Mouse (Mus musculus): ENCODE results near the gene Olah. TPM values are rescaled to one million over a fixed set of nuclear protein-coding genes. Genes with fewer than 3 reads are reported as not detected.
"Not testable (repeated sequence)": the region's sequence is repeated elsewhere in the genome, so short reads cannot be mapped to it uniquely, and the experiment has no call there.

Olah gene
- polyA plus RNA-seq (2016; fragmentation: Nextera tagmentation; extraction: Ambion mirVana), result not detected in 2 replicates

DNA sequence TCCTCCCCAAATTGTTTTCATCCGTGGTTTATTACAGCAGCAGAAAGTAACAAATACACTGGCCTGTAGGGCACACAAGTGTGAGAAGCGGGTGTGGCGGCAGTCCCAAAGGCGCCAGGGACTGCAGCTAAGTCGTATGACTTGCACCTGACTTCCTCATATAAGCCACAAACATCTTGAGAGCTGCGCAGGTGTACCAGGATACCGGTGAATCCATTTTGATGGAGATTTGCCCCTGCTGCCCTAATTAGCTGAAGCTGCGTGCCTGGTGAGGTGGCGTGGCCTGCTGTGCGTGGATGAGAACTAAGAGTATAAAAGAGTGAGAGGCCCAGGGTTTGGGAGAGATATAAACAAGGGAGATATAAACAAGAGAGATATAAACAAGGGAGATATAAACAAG, at the start of gene Olah:
Olah (minus strand) TSS at position 101 of the 400 bp plus-strand sequence.
- 71% methylated on average over 10 of the region's 10 CpGs for WGBS
- not testable (repeated sequence) for H3K36me3 ChIP-seq; ATAC-seq (ENCODE audit: low FRiP score, low read depth); H3K27me3 ChIP-seq (replicated peaks); H3K4me1 ChIP-seq; H3K27ac ChIP-seq; H3K4me2 ChIP-seq (replicated peaks); H3K9ac ChIP-seq; H3K4me3 ChIP-seq; H3K9me3 ChIP-seq

DNA sequence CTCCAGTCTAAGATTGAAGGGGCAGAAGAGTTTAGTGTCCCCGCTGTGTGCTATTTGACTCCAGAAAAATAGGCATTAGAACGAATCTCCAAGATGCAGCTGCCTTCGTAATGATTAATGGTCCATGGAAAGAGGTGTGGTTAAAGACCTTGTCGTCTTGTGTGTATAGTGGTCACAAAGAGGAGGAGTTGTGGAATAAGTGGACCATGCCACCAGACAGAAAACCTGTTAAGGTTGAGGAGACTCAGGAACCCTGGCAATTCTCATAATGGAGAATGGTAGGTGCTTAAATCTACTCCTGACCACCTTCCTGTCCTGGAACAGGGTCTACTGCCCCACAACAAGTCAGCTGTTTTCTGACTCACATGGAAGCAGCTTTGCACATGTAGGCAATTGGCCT, 49.0 kb upstream of the Olah start:
- no peaks in the 10 kb centered on the region for H3K27me3 ChIP-seq (replicated peaks)
- no peak for ATAC-seq (ENCODE audit: low FRiP score, low read depth)
- 77% methylated on average over 4 of the region's 4 CpGs for WGBS
- H3K4me2 ChIP-seq (replicated peaks), result no peak overlapping the region
- no peak overlapping the region for H3K9ac ChIP-seq
- no peak overlapping the region for H3K27ac ChIP-seq
- H3K4me3 ChIP-seq, result no peak overlapping the region
- no peaks in the 10 kb centered on the region for H3K4me1 ChIP-seq
- H3K9me3 ChIP-seq, result no peaks in the 10 kb centered on the region
- H3K36me3 ChIP-seq, result peaks cover 32% of the 10 kb centered on the region

DNA sequence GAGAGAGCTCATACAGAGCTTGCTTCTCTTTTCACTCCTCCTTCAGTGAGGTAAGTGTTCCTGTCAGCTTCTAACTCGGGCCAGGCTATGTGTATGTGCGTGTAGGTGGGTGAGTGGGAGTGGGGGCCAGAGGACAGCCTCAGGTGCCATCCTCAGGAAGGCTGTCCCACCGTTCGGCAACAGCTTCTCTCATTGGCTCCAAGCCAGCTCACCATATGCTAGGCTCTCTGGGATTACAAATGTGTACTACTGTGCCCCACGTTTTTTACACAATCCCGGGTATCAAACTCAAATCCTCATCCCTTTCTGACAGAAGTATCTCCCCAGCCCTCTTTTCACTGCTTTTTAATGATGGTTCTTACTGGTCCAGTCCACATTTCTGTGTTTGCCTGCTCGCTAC, 47.2 kb upstream of the Olah start:
- no peaks in the 10 kb centered on the region for H3K9me3 ChIP-seq
- WGBS, result 81% methylated on average over 7 of the region's 7 CpGs
- no peaks in the 10 kb centered on the region for H3K27me3 ChIP-seq (replicated peaks)
- H3K4me2 ChIP-seq (replicated peaks), result no peak overlapping the region
- no peaks in the 10 kb centered on the region for H3K4me1 ChIP-seq
- no peak overlapping the region for H3K9ac ChIP-seq
- no peak overlapping the region for H3K27ac ChIP-seq
- peaks cover 25% of the 10 kb centered on the region for H3K36me3 ChIP-seq
- H3K4me3 ChIP-seq, result no peak overlapping the region
- ATAC-seq (ENCODE audit: low FRiP score, low read depth), result no peak

DNA sequence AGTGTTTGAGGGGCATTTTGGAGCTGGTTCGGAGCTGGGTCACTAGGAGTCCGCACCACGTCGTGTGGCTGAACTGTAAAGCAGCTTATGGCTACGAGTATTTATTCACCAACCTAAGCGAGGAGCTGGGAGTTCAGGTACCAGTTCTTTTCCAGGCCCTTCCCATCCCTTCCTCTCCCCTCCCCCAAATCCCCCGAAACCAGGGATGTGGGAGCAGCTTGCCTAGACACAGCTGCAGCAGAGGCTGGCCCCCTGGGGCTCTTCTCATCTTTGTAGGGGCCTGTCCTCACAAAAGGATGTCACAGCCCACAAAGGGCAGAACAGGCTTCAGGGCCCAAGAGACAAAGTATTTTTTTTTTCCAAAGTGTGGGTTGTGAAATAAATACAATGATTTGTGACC, 40.9 kb upstream of the Olah start:
- no peaks in the 10 kb centered on the region for H3K4me1 ChIP-seq
- H3K9ac ChIP-seq, result no peak overlapping the region
- H3K9me3 ChIP-seq, result no peaks in the 10 kb centered on the region
- no peaks in the 10 kb centered on the region for H3K27me3 ChIP-seq (replicated peaks)
- no peak overlapping the region for H3K4me3 ChIP-seq
- ATAC-seq (ENCODE audit: low FRiP score, low read depth), result no peak
- H3K27ac ChIP-seq, result no peak overlapping the region
- WGBS, result 51% methylated on average over 7 of the region's 7 CpGs
- no peak overlapping the region for H3K4me2 ChIP-seq (replicated peaks)
- peaks cover 21% of the 10 kb centered on the region; the same call in 1 of the 2 replicates for H3K36me3 ChIP-seq

DNA sequence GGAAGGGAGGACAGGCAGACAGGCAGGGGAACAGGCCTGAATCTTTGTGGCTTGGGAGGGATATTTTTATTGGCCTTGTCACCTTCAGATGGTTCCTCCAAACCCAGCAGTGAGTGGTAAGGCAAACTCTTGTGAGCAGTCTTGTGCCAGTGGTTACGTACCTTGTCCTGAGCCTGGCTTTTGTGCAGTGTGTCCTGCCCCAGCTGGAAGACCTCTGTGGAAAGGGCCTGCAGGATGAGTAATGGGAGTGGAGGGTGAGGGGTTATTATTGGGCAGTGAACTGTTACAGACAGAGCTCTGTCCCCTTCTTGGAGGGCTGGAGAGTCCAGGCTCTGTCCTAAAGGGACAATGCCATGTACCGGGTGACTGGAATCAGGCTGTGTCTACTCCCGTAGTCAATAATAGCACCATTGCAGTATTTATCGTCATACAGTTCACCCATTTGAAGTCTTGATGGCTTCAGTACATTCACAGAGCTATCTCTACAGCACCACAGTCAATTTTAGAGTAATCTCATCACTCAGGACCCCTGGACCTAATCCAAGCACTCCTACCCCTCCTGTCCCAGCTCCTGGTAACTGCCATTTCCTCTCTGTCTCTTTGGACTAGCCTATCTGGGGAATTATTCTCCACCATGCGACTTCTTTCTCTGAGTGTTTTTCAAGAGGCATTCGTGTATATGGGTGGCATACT, 38.5 kb upstream of the Olah start:
- Histone ChIP-seq H3K9me3 (no peaks in the 10 kb centered on the region), H3K27me3 (replicated peaks) (no peaks in the 10 kb centered on the region), H3K4me3 (no peak overlapping the region), H3K9ac (no peak overlapping the region), H3K36me3 (peaks cover 9% of the 10 kb centered on the region; the same call in 1 of the 2 replicates), H3K27ac (no peak overlapping the region), H3K4me2 (replicated peaks) (no peak overlapping the region), H3K4me1 (no peaks in the 10 kb centered on the region)
- ATAC-seq (ENCODE audit: low FRiP score, low read depth), result no peak
- WGBS, result 84% methylated on average over 6 of the region's 6 CpGs

DNA sequence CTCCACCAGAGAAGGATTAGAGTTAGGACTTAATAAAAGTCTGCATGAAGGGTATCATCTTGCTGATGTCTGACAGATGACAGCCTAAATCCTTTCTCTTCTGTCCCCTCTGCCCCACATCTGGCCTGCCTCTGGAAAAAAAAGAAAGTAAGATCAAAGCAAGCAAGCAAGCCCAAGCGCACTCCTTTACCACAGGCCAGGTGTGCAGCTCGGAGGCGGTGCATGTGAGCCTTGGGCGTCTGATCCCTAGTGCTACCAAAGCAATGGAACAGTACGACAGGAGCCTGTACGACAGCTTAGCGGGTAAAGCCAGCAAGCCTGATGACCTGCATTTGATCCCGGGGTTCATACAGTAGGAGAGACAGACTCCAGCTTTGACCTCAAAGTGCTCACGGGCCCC, 33.9 kb upstream of the Olah start:
- no peak overlapping the region for H3K4me3 ChIP-seq
- no peak for ATAC-seq (ENCODE audit: low FRiP score, low read depth)
- H3K27me3 ChIP-seq (replicated peaks), result no peaks in the 10 kb centered on the region
- H3K36me3 ChIP-seq, result peaks cover 8% of the 10 kb centered on the region; the same call in 1 of the 2 replicates
- no peaks in the 10 kb centered on the region for H3K4me1 ChIP-seq
- H3K9ac ChIP-seq, result no peak overlapping the region
- H3K4me2 ChIP-seq (replicated peaks), result no peak overlapping the region
- no peaks in the 10 kb centered on the region for H3K9me3 ChIP-seq
- no peak overlapping the region for H3K27ac ChIP-seq
- WGBS, result 87% methylated on average over 9 of the region's 9 CpGs

DNA sequence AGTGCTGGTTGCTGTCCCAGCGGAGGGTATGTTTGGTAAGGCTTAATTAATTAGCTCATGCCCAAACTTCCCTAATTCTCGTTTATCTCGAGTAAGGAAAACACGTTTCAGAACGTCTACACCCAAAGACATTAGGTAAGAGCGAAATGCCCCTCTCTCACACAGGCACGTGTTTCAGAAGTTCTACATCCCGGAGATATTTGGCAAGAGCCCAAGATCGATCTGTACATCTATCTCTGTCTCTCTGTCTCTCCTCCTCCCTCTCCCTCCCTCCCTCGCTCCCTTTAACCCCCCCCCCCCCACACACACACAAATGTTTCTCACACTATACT, 27.5 kb upstream of the Olah start:
- ATAC-seq (ENCODE audit: low FRiP score, low read depth), result no peak; the same call in 1 of the 2 replicates

DNA sequence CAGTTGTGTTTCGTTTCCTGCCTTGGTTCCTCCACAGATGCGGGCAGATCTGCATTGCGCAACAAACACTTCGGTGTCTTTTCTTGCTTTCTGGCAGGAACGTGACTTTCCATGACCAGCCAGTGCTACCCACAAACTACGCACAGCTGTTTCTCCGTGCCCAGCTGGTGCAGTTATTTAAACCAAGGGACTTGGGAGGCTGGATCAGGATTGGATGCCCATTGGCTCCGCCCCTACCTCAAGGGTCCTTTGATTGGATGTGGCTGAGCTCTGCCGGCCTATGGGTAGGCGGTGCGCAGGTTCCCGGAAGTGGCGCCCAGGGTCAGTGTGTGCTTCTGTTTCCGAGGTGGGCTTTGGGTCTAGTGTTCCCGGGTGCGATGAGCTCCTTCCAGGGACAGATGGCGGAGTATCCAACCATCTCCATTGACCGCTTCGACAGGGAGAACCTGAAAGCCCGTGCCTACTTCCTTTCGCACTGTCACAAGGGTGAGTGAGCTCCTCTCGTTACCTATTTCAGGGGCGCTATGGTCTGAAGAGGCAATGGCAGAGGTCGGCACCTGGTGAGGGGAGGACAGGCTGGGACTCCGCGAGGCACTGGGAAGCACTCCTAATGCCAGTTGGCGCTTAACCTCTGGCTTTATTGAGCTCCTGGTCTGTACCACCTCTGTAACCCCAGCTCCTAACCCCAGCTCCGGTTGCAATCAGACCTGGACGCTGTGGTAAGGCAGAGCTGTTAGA, 27.0 kb upstream of the Olah start, which contains the start of gene Dclre1c:
Dclre1c (plus strand) TSS at position 291 of the 738 bp plus-strand sequence.
- Histone ChIP-seq H3K4me2 (replicated peaks) (peak within 1 kb of the TSS; percentile 80), H3K36me3 (peaks cover 3% of the 10 kb centered on the region; the same call in 1 of the 2 replicates), H3K9ac (peak within 1 kb of the TSS; percentile 62), H3K27ac (no peak within 1 kb of the TSS), H3K9me3 (no peaks in the 10 kb centered on the region), H3K4me1 (peaks cover 7% of the 10 kb centered on the region; the same call in 1 of the 2 replicates), H3K4me3 (peak within 1 kb of the TSS; percentile 69), H3K27me3 (replicated peaks) (no peaks in the 10 kb centered on the region)
- peak; percentile 97 for ATAC-seq (ENCODE audit: low FRiP score, low read depth)
- 2% methylated on average over 29 of the region's 29 CpGs for WGBS

More for the DNA sequence above, 27.5 kb upstream of the Olah start:
- peak overlapping the region; percentile 80 for H3K4me2 ChIP-seq (replicated peaks)
- 14% methylated on average over 10 of the region's 10 CpGs for WGBS
- H3K4me3 ChIP-seq, result peak overlapping the region; percentile 69
- peak overlapping the region; percentile 62 for H3K9ac ChIP-seq
- peaks cover 3% of the 10 kb centered on the region; the same call in 1 of the 2 replicates for H3K36me3 ChIP-seq
- H3K27ac ChIP-seq, result no peak overlapping the region
- H3K27me3 ChIP-seq (replicated peaks), result no peaks in the 10 kb centered on the region
- no peaks in the 10 kb centered on the region for H3K9me3 ChIP-seq
- peaks cover 7% of the 10 kb centered on the region; the same call in 1 of the 2 replicates for H3K4me1 ChIP-seq

DNA sequence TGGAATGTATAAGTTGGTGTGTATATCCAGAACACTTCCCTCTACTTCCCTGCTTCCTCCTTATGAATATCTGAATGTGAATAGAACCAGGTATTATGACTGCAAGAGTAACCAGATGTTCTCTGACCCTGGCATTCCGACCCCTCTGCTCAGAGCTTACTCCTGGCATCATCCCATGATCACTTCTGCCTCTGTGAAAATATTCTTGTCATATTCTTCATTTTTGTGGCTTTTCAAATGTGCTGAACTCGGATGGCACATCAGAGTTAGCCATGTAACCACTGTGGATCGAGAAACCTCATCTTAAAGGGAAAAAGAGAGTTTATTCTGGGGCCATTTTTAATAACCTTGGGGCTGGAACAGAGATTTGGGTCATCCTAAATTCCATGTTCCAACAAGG, 25.5 kb upstream of the Olah start, which contains the start of gene Meig1:
Meig1 (minus strand) TSS at position 101 of the 400 bp plus-strand sequence.
- Histone ChIP-seq H3K4me3 (no peak within 1 kb of the TSS), H3K27ac (no peak within 1 kb of the TSS), H3K4me2 (replicated peaks) (peak within 1 kb of the TSS; percentile 80; the same call in 1 of the 2 replicates), H3K36me3 (no peaks in the 10 kb centered on the region), H3K9me3 (no peaks in the 10 kb centered on the region), H3K4me1 (peaks cover 7% of the 10 kb centered on the region; the same call in 1 of the 2 replicates), H3K9ac (no peak within 1 kb of the TSS), H3K27me3 (replicated peaks) (peaks cover 3% of the 10 kb centered on the region; the same call in 1 of the 2 replicates)
- no peak for ATAC-seq (ENCODE audit: low FRiP score, low read depth)
- WGBS, result 72% methylated on average over 3 of the region's 3 CpGs

DNA sequence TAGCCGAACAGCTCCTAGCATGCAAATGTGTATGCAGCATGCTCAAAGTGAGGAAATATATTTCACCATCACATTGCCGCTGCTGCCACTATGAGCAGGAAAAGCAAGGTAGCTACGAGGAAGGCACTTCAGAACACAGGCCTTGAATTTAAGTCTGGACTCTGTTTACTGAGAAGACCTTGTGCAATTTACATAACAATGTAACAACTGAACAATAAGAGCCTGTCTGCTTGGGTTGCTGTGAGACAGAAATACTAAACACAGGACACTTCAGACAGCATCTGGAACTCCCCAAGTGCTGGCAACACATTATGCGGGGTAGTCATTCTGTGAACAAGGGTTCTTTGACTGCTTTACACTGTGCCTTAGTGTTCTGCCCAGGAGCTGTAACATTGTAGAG, 23.1 kb upstream of the Olah start:
- Histone ChIP-seq H3K27ac (no peak overlapping the region), H3K27me3 (replicated peaks) (peaks cover 7% of the 10 kb centered on the region; the same call in 1 of the 2 replicates), H3K4me1 (peaks cover 7% of the 10 kb centered on the region; the same call in 1 of the 2 replicates), H3K4me2 (replicated peaks) (no peak overlapping the region), H3K9ac (no peak overlapping the region), H3K9me3 (no peaks in the 10 kb centered on the region), H3K36me3 (no peaks in the 10 kb centered on the region), H3K4me3 (no peak overlapping the region)
- no peak for ATAC-seq (ENCODE audit: low FRiP score, low read depth)
- 33% methylated on average over 4 of the region's 4 CpGs for WGBS

DNA sequence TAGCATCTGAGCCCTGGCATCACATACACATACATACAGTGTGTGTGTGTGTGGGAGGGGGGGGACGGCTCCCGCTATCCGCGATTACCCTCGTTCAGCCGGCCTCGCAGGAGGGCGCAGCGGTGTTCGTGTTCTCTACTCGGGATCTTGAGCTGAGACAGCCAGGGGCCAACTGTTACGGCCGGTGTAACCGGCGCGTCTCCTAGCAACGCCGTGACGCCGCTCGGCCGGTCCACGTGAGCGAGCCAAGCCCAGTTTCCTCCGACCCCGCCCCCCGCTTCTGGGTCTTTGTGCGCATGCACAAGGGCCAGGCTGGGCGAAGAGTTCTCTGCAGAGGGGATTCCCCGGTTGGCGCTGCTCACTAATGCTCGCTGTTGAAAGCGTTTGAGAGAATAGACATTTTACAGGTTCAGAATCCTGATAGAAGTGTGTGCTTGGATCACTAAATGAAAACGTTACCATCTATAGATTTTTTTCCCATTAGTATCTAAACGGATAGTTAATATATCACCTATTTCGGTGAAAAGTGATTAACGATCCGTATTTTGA, 21.9 kb upstream of the Olah start:
- no peak overlapping the region for H3K27ac ChIP-seq

DNA sequence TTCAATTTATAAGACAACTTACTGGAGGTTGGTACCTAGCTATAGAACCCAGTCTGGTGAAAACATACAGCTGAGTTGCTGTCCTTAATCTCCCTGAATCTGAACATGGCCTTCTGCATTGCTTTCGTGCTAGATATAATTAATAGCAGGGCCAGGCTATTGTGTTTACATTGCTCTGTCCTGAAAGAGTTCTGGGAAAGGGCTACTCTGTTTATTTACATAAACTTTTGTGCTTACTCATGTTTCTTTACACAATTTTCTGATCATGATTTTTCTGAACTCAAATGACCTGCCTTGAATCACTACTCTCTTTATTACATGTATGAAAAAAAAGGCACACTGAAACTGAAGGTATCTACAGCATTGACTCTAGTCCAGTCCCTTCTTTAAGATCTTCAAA, 18.7 kb upstream of the Olah start:
- Histone ChIP-seq H3K4me2 (replicated peaks) (no peak overlapping the region), H3K4me3 (no peak overlapping the region), H3K36me3 (no peaks in the 10 kb centered on the region), H3K9ac (no peak overlapping the region), H3K4me1 (no peaks in the 10 kb centered on the region; the same call in 1 of the 2 replicates), H3K27ac (no peak overlapping the region), H3K27me3 (replicated peaks) (peaks cover 7% of the 10 kb centered on the region; the same call in 1 of the 2 replicates), H3K9me3 (no peaks in the 10 kb centered on the region)
- WGBS, result 59% methylated on average over 1 of the region's 1 CpGs
- no peak for ATAC-seq (ENCODE audit: low FRiP score, low read depth)

More for the DNA sequence above, 21.9 kb upstream of the Olah start:
- 1% methylated on average over 38 of the region's 38 CpGs for WGBS
- Histone ChIP-seq H3K9ac (peak overlapping the region; percentile 30; the same call in 1 of the 2 replicates), H3K4me1 (no peaks in the 10 kb centered on the region; the same call in 1 of the 2 replicates), H3K27me3 (replicated peaks) (peaks cover 7% of the 10 kb centered on the region; the same call in 1 of the 2 replicates), H3K9me3 (no peaks in the 10 kb centered on the region), H3K4me2 (replicated peaks) (peak overlapping the region; percentile 65), H3K4me3 (peak overlapping the region; percentile 48), H3K36me3 (no peaks in the 10 kb centered on the region)
- peak; percentile 92 for ATAC-seq (ENCODE audit: low FRiP score, low read depth)
